Mouse (Mus musculus): ENCODE data around the gene C130060K24Rik.

GRCm38 (mm10) chr6:65470320-65470719, 89.4 kb downstream of the C130060K24Rik start:
- TF ChIP-seq CTCF (IDR thresholded peaks at IDR 0.05; ENCODE audit: low read depth) (no peak), EP300 (IDR thresholded peaks at IDR 0.05; ENCODE audit: low read depth) (no peak)

All from heart, postnatal 0 days (tissue).